In the genomic region with DNA sequence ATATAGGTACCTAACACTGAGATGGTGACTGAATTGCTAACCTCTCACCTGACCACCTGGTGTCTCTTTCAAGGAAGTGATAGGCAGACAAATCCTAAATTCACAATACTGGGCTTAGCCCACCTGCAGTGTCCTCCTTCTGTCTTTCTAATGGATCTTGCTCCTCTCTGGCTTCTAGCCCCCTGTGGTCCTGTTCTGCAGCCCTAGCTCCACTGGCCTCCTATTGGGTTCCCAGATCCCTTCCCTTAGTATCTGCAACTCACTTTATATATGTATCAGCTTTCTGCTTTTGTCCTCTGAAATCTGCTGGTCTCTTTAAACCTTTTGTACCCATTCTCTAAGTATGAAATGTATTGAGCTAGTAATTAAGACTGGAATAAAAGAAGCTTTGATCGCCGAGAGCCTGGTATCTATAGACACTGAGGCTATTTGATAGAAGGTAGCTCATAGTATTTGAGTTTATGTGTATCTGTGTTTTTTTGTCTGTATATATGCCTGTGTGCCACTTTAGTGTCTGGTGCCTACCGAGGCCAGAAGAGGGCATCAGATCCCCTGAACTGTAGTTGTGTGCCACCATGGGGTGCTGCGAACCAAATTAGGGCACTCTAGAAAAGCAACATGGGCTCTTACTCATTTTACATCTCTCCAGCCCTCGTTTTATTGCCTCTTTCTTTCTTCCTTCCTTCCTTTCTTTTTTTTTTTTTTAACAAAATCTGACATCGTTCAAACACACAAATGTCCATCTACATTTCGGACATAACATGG, we compare ENCODE assay signal across 8 mouse cellular contexts. TPM values are rescaled to one million over a fixed set of nuclear protein-coding genes. Genes with fewer than 3 reads are reported as not detected.
DNase-seq lines count a peak whose midpoint lies in the region; ATAC-seq and TF ChIP-seq lines count a peak whose summit lies in the region.

No protein-coding gene starts in this region.

- no peak overlapping the region; the same call in 1 of the 2 replicates for H3K4me3 ChIP-seq in embryonic facial prominence, embryonic 14.5 days (ENCODE audit: low read depth, low read length)
- no peak overlapping the region for H3K4me3 ChIP-seq in embryonic facial prominence, embryonic 10.5 days
- H3K4me3 ChIP-seq in layer of hippocampus, adult 2 months: peak overlapping the region; percentile 61; the same call in 1 of the 2 replicates
- no peak overlapping the region for H3K4me3 ChIP-seq in midbrain, embryonic 16.5 days (ENCODE audit: low read depth, low read length)
- no peak overlapping the region for H3K4me3 ChIP-seq in heart, embryonic 10.5 days

- no peak overlapping the region for H3K9ac ChIP-seq in embryonic facial prominence, embryonic 14.5 days (ENCODE audit: low read depth, low read length)
- no peak overlapping the region for H3K9ac ChIP-seq in midbrain, embryonic 16.5 days (ENCODE audit: low read depth, low read length)

- 0 out of 2 replicates have a peak, but pooled peaks have one; percentile 8 for TF ChIP-seq CTCF in layer of hippocampus, adult 2 months (conservative IDR thresholded peaks at IDR 0.05)
- peak; percentile 20 for TF ChIP-seq CTCF in Patski (IDR thresholded peaks at IDR 0.05)

- H3K9me3 ChIP-seq in embryonic facial prominence, embryonic 14.5 days (ENCODE audit: control insufficient read depth, low read length): no peaks in the 10 kb centered on the region
- H3K9me3 ChIP-seq in embryonic facial prominence, embryonic 10.5 days: peaks cover 9% of the 10 kb centered on the region; the same call in 1 of the 2 replicates
- H3K9me3 ChIP-seq in midbrain, embryonic 16.5 days (replicated peaks; ENCODE audit: control insufficient read depth, low read length, poor library complexity, severe bottlenecking): no peaks in the 10 kb centered on the region
- H3K9me3 ChIP-seq in heart, embryonic 10.5 days: peaks cover 6% of the 10 kb centered on the region; the same call in 1 of the 2 replicates

- intact Hi-C loops in heart, postnatal 36 days (cut with DNase I): no loop called here

- H3K4me2 ChIP-seq in embryonic facial prominence, embryonic 14.5 days (ENCODE audit: low read depth, low read length): 0 out of 2 replicates have a peak overlapping the region, but pooled peaks have one; percentile 79
- no peak overlapping the region; the same call in 1 of the 2 replicates for H3K4me2 ChIP-seq in midbrain, embryonic 16.5 days (ENCODE audit: low read length)

- WGBS in embryonic facial prominence, embryonic 14.5 days: 84% methylated on average over 7 of the region's 7 CpGs
- 74% methylated on average over 7 of the region's 7 CpGs for WGBS in embryonic facial prominence, embryonic 10.5 days
- 79% methylated on average over 7 of the region's 7 CpGs for WGBS in midbrain, embryonic 16.5 days
- 78% methylated on average over 7 of the region's 7 CpGs for WGBS in heart, embryonic 10.5 days

- no peak overlapping the region for H3K27ac ChIP-seq in embryonic facial prominence, embryonic 14.5 days (replicated peaks; ENCODE audit: low read depth, low read length)
- H3K27ac ChIP-seq in embryonic facial prominence, embryonic 10.5 days (replicated peaks): no peak overlapping the region
- H3K27ac ChIP-seq in layer of hippocampus, adult 2 months: peak overlapping the region; percentile 96; the same call in 1 of the 2 replicates
- H3K27ac ChIP-seq in midbrain, embryonic 16.5 days (ENCODE audit: low read length): peak overlapping the region; percentile 98; the same call in 1 of the 2 replicates
- H3K27ac ChIP-seq in heart, embryonic 10.5 days: no peak overlapping the region

- H3K27me3 ChIP-seq in embryonic facial prominence, embryonic 14.5 days (replicated peaks; ENCODE audit: control insufficient read depth, insufficient read depth, low read length): no peaks in the 10 kb centered on the region
- no peaks in the 10 kb centered on the region for H3K27me3 ChIP-seq in embryonic facial prominence, embryonic 10.5 days (replicated peaks; ENCODE audit: low read depth, poor library complexity, severe bottlenecking)
- H3K27me3 ChIP-seq in Patski: no peaks in the 10 kb centered on the region
- no peaks in the 10 kb centered on the region for H3K27me3 ChIP-seq in midbrain, embryonic 16.5 days (ENCODE audit: control insufficient read depth, insufficient read depth, low read depth, low read length)
- H3K27me3 ChIP-seq in heart, embryonic 10.5 days (ENCODE audit: insufficient read depth, poor library complexity, severe bottlenecking): no peaks in the 10 kb centered on the region

- POLR2A ChIA-PET in Patski (lab: Charles Lee): no interaction called here

- in situ Hi-C loops in Patski (cut with MboI; ENCODE audit: low pct_unique_long_range_greater_than_20kb): no loop called here

- ATAC-seq in embryonic facial prominence, embryonic 14.5 days (ENCODE audit: low read depth): no peak
- no peak for ATAC-seq in Patski
- ATAC-seq in midbrain, embryonic 16.5 days: no peak

- peaks cover 10% of the 10 kb centered on the region for H3K4me1 ChIP-seq in embryonic facial prominence, embryonic 14.5 days (ENCODE audit: control insufficient read depth, insufficient read depth, low read length)
- H3K4me1 ChIP-seq in embryonic facial prominence, embryonic 10.5 days: peaks cover 16% of the 10 kb centered on the region
- peaks cover 18% of the 10 kb centered on the region for H3K4me1 ChIP-seq in midbrain, embryonic 16.5 days (ENCODE audit: control insufficient read depth, insufficient read depth, low read length)
- peaks cover 13% of the 10 kb centered on the region for H3K4me1 ChIP-seq in heart, embryonic 10.5 days

- no peaks in the 10 kb centered on the region for H3K36me3 ChIP-seq in embryonic facial prominence, embryonic 14.5 days (ENCODE audit: control insufficient read depth, insufficient read depth, low read length)
- H3K36me3 ChIP-seq in embryonic facial prominence, embryonic 10.5 days (replicated peaks): no peaks in the 10 kb centered on the region
- no peaks in the 10 kb centered on the region for H3K36me3 ChIP-seq in midbrain, embryonic 16.5 days (ENCODE audit: control insufficient read depth, insufficient read depth, low read length)
- H3K36me3 ChIP-seq in heart, embryonic 10.5 days: no peaks in the 10 kb centered on the region

- no peak for DNase-seq in embryonic facial prominence, embryonic 14.5 days (ENCODE audit: low spot score)
- DNase-seq in embryonic facial prominence, embryonic 10.5 days (ENCODE audit: low spot score): no peak
- no peak for DNase-seq in layer of hippocampus, adult 2 months (ENCODE audit: low spot score in 2 of 2)
- no peak for DNase-seq in layer of hippocampus, postnatal 25 days (ENCODE audit: extremely low spot score in 1 of 2, low spot score in 1 of 2)
- DNase-seq in Patski (ENCODE audit: low read depth, low spot score): no peak
- DNase-seq in heart, postnatal 36 days: no peak
- DNase-seq in heart, embryonic 10.5 days (ENCODE audit: low spot score): no peak

- CTCF ChIA-PET in Patski (lab: Charles Lee): no interaction called here

RNA-seq across cellular contexts. Expression of a gene that starts 0.8 kb away (rescaled TPM):
- polyA plus RNA-seq in embryonic facial prominence, embryonic 14.5 days (2014; fragmentation: Nextera tagmentation; extraction: Ambion mirVana): 37.5 and 38.7 TPM in 2 replicates
- polyA plus RNA-seq in embryonic facial prominence, embryonic 10.5 days (2016; fragmentation: Nextera tagmentation; extraction: Ambion mirVana): 50.3 and 53.0 TPM in 2 replicates
- total RNA-seq in layer of hippocampus, adult 2 months (2021): 10 to 100 TPM; 50.5 to 56.2 TPM
- total RNA-seq in layer of hippocampus, postnatal 25 days (2021): 10 to 100 TPM; 42.3 to 54.1 TPM
- 22.9 TPM for polyA plus RNA-seq in Patski (2021)
- 38.6 and 44.3 TPM in 2 replicates for polyA plus RNA-seq in midbrain, embryonic 16.5 days (2015; fragmentation: Nextera tagmentation; extraction: Ambion mirVana)
- 10 to 100 TPM; 19.3 to 23.0 TPM for total RNA-seq in heart, postnatal 36 days (2021)
- polyA plus RNA-seq in heart, embryonic 10.5 days (2016; fragmentation: Nextera tagmentation; extraction: Ambion mirVana): 29.0 and 34.0 TPM in 2 replicates

Comparison
In these comparisons a context has a peak if more than half of its experiments do, and no peak if none do; other contexts are left out.
1. H3K27ac ChIP-seq: peak in layer of hippocampus, adult 2 months (single experiment) and midbrain, embryonic 16.5 days (single experiment); none in embryonic facial prominence, embryonic 14.5 days (single experiment), embryonic facial prominence, embryonic 10.5 days (single experiment) and heart, embryonic 10.5 days (single experiment).